Mouse (Mus musculus) limb, embryonic 12.5 days (tissue): ENCODE results near the gene Coil. TPM values are rescaled to one million over a fixed set of nuclear protein-coding genes. Genes with fewer than 3 reads are reported as not detected.

Experiments used
- ATAC-seq: fragments of 200-750 bp; cut with Nextera tagmentation; 2 replicates; pipeline ENCODE4 v1.8.0; 2017; ENCODE audit warnings: low read depth, moderate TSS enrichment; ENCODE audit not compliant: insufficient number of reproducible peaks, insufficient read depth, low FRiP score, low TSS enrichment
- H3K27ac ChIP-seq: fragments of 300-500 bp; sonication (generic); 2 replicates; pipeline ENCODE4 v1.5.1; 2016; ENCODE audit warnings: mild to moderate bottlenecking, moderate library complexity
- H3K27me3 ChIP-seq: fragments of 300-500 bp; sonication (generic); 2 replicates; pipeline ENCODE4 v1.6.1; 2016; ENCODE audit warnings: mild to moderate bottlenecking, moderate library complexity
- H3K36me3 ChIP-seq: fragments of 300-500 bp; sonication (generic); 2 replicates; pipeline ENCODE4 v1.6.1; 2016; ENCODE audit warnings: mild to moderate bottlenecking, moderate library complexity
- H3K4me1 ChIP-seq: fragments of 300-500 bp; sonication (generic); replicated peaks from 2 replicates; pipeline ENCODE4 v1.6.1; 2016
- H3K4me2 ChIP-seq: fragments of 300-500 bp; sonication (generic); 2 replicates; pipeline ENCODE4 v1.6.1; 2016; ENCODE audit warnings: mild to moderate bottlenecking, moderate library complexity
- H3K4me3 ChIP-seq: fragments of 300-500 bp; sonication (generic); replicated peaks from 2 replicates; pipeline ENCODE4 v1.5.1; 2016; ENCODE audit warnings: mild to moderate bottlenecking
- H3K9ac ChIP-seq: fragments of 300-500 bp; sonication (generic); replicated peaks from 2 replicates; pipeline ENCODE4 v1.6.1; 2016; ENCODE audit warnings: mild to moderate bottlenecking, moderate library complexity
- H3K9me3 ChIP-seq: fragments of 300-500 bp; sonication (generic); 2 replicates; pipeline ENCODE4 v1.6.1; 2016; ENCODE audit warnings: mild to moderate bottlenecking, moderate library complexity
- WGBS: fragments of 180-500 bp; shearing (Covaris S2); methylation state at CpG from one replicate; pipeline ENCODE4 v1.1.7; 2016; 5-methylcytosine and 5-hydroxymethylcytosine counted together
- polyA plus RNA-seq: library from polyadenylated mRNA; unstranded; fragments of >200 nt; fragmentation: Nextera tagmentation; extraction: Ambion mirVana; gene quantifications from 2 replicates; pipeline ENCODE4 v1.2.1, GENCODE M21; 2016

Coil gene
- polyA plus RNA-seq, 1 experiment from 2014 or later, result 31.7 TPM

- H3K4me2 ChIP-seq, result no peak overlapping the region
- H3K36me3 ChIP-seq, result no peaks in the 10 kb centered on the region
- 85% methylated on average over 3 of the region's 3 CpGs for WGBS
These were observed 37.5 kb downstream of the Coil start for GRCm38 (mm10) chr11:89007582-89007981.

GRCm38 (mm10) chr11:89009066-89009465 is 39.0 kb downstream of the Coil start:
- 87% methylated on average over 9 of the region's 9 CpGs for WGBS
- Histone ChIP-seq H3K9ac (no peak overlapping the region), H3K27ac (no peak overlapping the region), H3K4me3 (no peak overlapping the region), H3K36me3 (no peaks in the 10 kb centered on the region), H3K27me3 (no peaks in the 10 kb centered on the region), H3K9me3 (no peaks in the 10 kb centered on the region), H3K4me1 (no peaks in the 10 kb centered on the region), H3K4me2 (no peak overlapping the region)
- no peak for ATAC-seq

More at GRCm38 (mm10) chr11:89007582-89007981, 37.5 kb downstream of the Coil start:
- no peak for ATAC-seq
- Histone ChIP-seq H3K9ac (no peak overlapping the region), H3K4me1 (no peaks in the 10 kb centered on the region), H3K27ac (no peak overlapping the region), H3K27me3 (no peaks in the 10 kb centered on the region), H3K4me3 (no peak overlapping the region), H3K9me3 (no peaks in the 10 kb centered on the region)

GRCm38 (mm10) chr11:89009496-89009895 is 39.4 kb downstream of the Coil start:
- Histone ChIP-seq H3K27ac (no peak overlapping the region), H3K9ac (no peak overlapping the region), H3K27me3 (no peaks in the 10 kb centered on the region), H3K4me1 (no peaks in the 10 kb centered on the region), H3K4me3 (no peak overlapping the region), H3K36me3 (no peaks in the 10 kb centered on the region), H3K9me3 (no peaks in the 10 kb centered on the region), H3K4me2 (no peak overlapping the region)
- no peak for ATAC-seq
- WGBS, result 80% methylated on average over 7 of the region's 7 CpGs

- 78% methylated on average over 5 of the region's 5 CpGs for WGBS
- H3K9ac ChIP-seq, result no peak overlapping the region
- H3K4me1 ChIP-seq, result no peaks in the 10 kb centered on the region
- H3K36me3 ChIP-seq, result no peaks in the 10 kb centered on the region
- H3K27ac ChIP-seq, result no peak overlapping the region
- H3K27me3 ChIP-seq, result no peaks in the 10 kb centered on the region
- no peak for ATAC-seq
- H3K4me2 ChIP-seq, result no peak overlapping the region
- no peaks in the 10 kb centered on the region for H3K9me3 ChIP-seq
- H3K4me3 ChIP-seq, result no peak overlapping the region
These were observed 42.2 kb downstream of the Coil start for GRCm38 (mm10) chr11:89012241-89012640.

- H3K9ac ChIP-seq, result no peak overlapping the region
- no peak overlapping the region for H3K4me3 ChIP-seq
- H3K27ac ChIP-seq, result no peak overlapping the region
- H3K27me3 ChIP-seq, result no peaks in the 10 kb centered on the region
- no peaks in the 10 kb centered on the region for H3K4me1 ChIP-seq
- 88% methylated on average over 9 of the region's 9 CpGs for WGBS
- H3K36me3 ChIP-seq, result no peaks in the 10 kb centered on the region
- no peak for ATAC-seq
- no peaks in the 10 kb centered on the region for H3K9me3 ChIP-seq
- H3K4me2 ChIP-seq, result no peak overlapping the region
These were observed 47.6 kb downstream of the Coil start for GRCm38 (mm10) chr11:89017514-89018182.

GRCm38 (mm10) chr11:89020681-89021305 is 50.7 kb downstream of the Coil start:
- H3K9me3 ChIP-seq, result no peaks in the 10 kb centered on the region
- no peak overlapping the region for H3K27ac ChIP-seq
- H3K4me2 ChIP-seq, result no peak overlapping the region
- 77% methylated on average over 9 of the region's 9 CpGs for WGBS
- no peak overlapping the region for H3K9ac ChIP-seq
- H3K27me3 ChIP-seq, result no peaks in the 10 kb centered on the region
- H3K36me3 ChIP-seq, result no peaks in the 10 kb centered on the region
- H3K4me1 ChIP-seq, result 0 out of 2 replicates have a peak, but pooled peaks cover 8% of the 10 kb centered on the region
- no peak for ATAC-seq
- H3K4me3 ChIP-seq, result no peak overlapping the region

GRCm38 (mm10) chr11:89021687-89022086 is 51.6 kb downstream of the Coil start:
- no peak overlapping the region; the same call in 1 of the 2 replicates for H3K9ac ChIP-seq
- ATAC-seq, result no peak
- H3K27ac ChIP-seq, result no peak overlapping the region
- H3K4me1 ChIP-seq, result 0 out of 2 replicates have a peak, but pooled peaks cover 8% of the 10 kb centered on the region
- H3K4me2 ChIP-seq, result no peak overlapping the region
- H3K36me3 ChIP-seq, result no peaks in the 10 kb centered on the region
- no peak overlapping the region for H3K4me3 ChIP-seq
- no peaks in the 10 kb centered on the region for H3K27me3 ChIP-seq
- no peaks in the 10 kb centered on the region for H3K9me3 ChIP-seq
- WGBS, result 85% methylated on average over 7 of the region's 7 CpGs

DNA sequence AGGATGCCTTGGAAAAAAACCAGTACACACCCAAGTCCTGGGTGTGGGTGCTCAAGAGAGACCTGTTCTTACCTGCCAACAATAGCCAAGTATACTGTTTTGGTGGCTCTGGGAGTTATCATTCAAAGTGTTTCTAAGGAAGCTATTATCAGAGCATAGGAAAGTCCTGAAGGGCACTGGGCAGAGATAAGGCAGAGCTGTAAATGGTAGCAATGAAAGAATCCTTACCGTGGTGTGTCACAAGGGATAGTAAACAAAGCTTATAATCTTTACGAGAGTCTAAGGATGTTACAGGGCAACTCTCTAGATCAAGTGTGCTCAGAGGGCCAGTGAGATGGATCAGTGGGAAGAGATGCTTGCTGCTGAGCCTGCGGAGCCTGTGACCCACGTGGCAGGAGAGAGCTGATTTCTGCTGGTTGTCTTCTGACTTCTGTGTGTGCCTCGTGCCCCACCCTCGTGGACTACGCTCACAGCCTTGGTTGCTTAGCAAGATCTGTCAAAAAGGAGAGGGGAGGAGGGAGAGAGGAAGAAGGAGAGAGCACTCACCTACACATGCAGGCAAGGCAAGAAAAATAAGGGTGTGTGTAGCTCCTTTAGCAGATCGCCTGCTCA is 52.2 kb downstream of the Coil start:
- WGBS, result 59% methylated on average over 8 of the region's 8 CpGs
- Histone ChIP-seq H3K27me3 (no peaks in the 10 kb centered on the region), H3K4me2 (no peak overlapping the region), H3K4me1 (0 out of 2 replicates have a peak, but pooled peaks cover 8% of the 10 kb centered on the region), H3K27ac (no peak overlapping the region), H3K9me3 (no peaks in the 10 kb centered on the region), H3K9ac (no peak overlapping the region; the same call in 1 of the 2 replicates), H3K36me3 (no peaks in the 10 kb centered on the region), H3K4me3 (no peak overlapping the region)
- ATAC-seq, result no peak

DNA sequence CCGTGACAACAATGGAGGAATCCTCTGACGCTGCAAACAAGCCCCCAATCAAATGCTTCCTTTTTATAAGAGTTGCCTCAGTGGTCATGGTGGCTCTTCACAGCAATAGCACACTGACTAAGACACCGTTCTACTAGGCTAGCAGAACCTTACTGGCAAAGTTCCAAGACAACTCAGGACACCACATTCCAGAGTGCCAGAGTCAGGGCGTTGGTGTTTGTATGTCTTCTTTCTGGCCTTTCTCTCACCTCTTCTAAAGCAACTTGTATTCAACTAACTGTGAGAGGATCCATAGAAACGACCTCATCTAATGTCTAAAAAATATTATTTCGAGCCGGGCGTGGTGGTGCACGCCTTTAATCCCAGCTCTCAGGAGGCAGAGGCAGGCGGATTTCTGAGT is 53.4 kb downstream of the Coil start:
- no peaks in the 10 kb centered on the region for H3K27me3 ChIP-seq
- H3K4me2 ChIP-seq, result no peak overlapping the region
- no peaks in the 10 kb centered on the region for H3K9me3 ChIP-seq
- H3K36me3 ChIP-seq, result no peaks in the 10 kb centered on the region
- ATAC-seq, result no peak
- 0 out of 2 replicates have a peak, but pooled peaks cover 8% of the 10 kb centered on the region for H3K4me1 ChIP-seq
- no peak overlapping the region for H3K27ac ChIP-seq
- H3K4me3 ChIP-seq, result no peak overlapping the region
- WGBS, result 79% methylated on average over 10 of the region's 10 CpGs
- no peak overlapping the region for H3K9ac ChIP-seq

GRCm38 (mm10) chr11:89024181-89024881 is 54.3 kb downstream of the Coil start:
- H3K27me3 ChIP-seq, result no peaks in the 10 kb centered on the region
- H3K4me3 ChIP-seq, result no peak overlapping the region
- no peak overlapping the region for H3K9ac ChIP-seq
- no peak overlapping the region for H3K4me2 ChIP-seq
- peak overlapping the region; percentile 23; the same call in 1 of the 2 replicates for H3K27ac ChIP-seq
- H3K9me3 ChIP-seq, result no peaks in the 10 kb centered on the region
- H3K4me1 ChIP-seq, result 0 out of 2 replicates have a peak, but pooled peaks cover 8% of the 10 kb centered on the region
- H3K36me3 ChIP-seq, result no peaks in the 10 kb centered on the region
- WGBS, result 60% methylated on average over 11 of the region's 11 CpGs
- ATAC-seq, result no peak

DNA sequence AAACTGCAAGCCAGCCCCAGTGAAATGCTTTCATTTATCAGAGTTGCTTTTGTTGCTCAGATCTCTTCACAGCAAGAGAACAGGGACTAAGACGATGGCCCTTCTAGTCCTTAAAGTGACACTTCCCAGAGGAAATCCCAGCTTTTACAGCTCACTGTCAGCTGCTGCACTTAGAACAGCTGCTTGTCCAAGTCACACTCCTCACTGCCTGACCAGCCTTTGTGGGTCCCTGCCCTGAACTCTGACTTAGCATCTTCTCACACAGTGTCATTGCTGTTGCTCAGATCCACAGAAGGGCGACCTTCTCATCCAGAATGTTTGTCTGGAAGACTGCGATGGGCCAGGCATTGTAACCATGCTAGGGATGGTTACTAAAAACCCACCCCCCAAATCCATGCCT is 55.6 kb downstream of the Coil start:
- no peaks in the 10 kb centered on the region for H3K27me3 ChIP-seq
- ATAC-seq, result no peak
- WGBS, result 82% methylated on average over 3 of the region's 3 CpGs

More for the DNA sequence above, 55.6 kb downstream of the Coil start:
- H3K9ac ChIP-seq, result no peak overlapping the region
- no peak overlapping the region for H3K27ac ChIP-seq
- H3K9me3 ChIP-seq, result no peaks in the 10 kb centered on the region
- 0 out of 2 replicates have a peak, but pooled peaks cover 8% of the 10 kb centered on the region for H3K4me1 ChIP-seq
- H3K4me2 ChIP-seq, result no peak overlapping the region
- no peaks in the 10 kb centered on the region for H3K36me3 ChIP-seq
- no peak overlapping the region for H3K4me3 ChIP-seq
